ENCODE assay signal across 7 mouse cellular contexts in genomic region chr2:21261370-21262006, GRCm38 (mm10). TPM values are rescaled to one million over a fixed set of nuclear protein-coding genes. Genes with fewer than 3 reads are reported as not detected.
A peak's percentile ranks its signal among the peaks of the same experiment; 100 is the strongest.
DNase-seq lines count a peak whose midpoint lies in the region; ATAC-seq and TF ChIP-seq lines count a peak whose summit lies in the region.

No protein-coding gene starts in this region.

- H3K36me3 ChIP-seq in hindbrain, postnatal 0 days (ENCODE audit: insufficient read depth, low read length), result no peaks in the 10 kb centered on the region

- no peak overlapping the region for H3K4me3 ChIP-seq in hindbrain, postnatal 0 days (ENCODE audit: low read length)

- peak; percentile 72 for ATAC-seq in activated CD4-positive, CD25-positive, alpha-beta regulatory T cell, adult 4 months
- ATAC-seq in hindbrain, postnatal 0 days, result peak; percentile 94
- peak; percentile 97 for ATAC-seq in megakaryocyte, adult 5-6 weeks (ENCODE audit: poor library complexity, severe bottlenecking)

- H3K4me2 ChIP-seq in hindbrain, postnatal 0 days (ENCODE audit: low read depth, low read length), result no peak overlapping the region

- TF ChIP-seq CTCF in hindbrain, postnatal 0 days (IDR thresholded peaks at IDR 0.05; ENCODE audit: low read depth), result peak; percentile 98

- peak; percentile 68 to 78 for DNase-seq in cerebellum, postnatal 25 days
- peak; percentile 19 to 26 for DNase-seq in gastrocnemius, adult 8-10 months (ENCODE audit: low spot score in 2 of 2)
- DNase-seq in hindbrain, postnatal 0 days (ENCODE audit: low spot score), result peak; percentile 92
- peak; percentile 55 to 64 for DNase-seq in left cerebral cortex, adult 18-20 months (ENCODE audit: low spot score in 2 of 2)
- DNase-seq in right cerebral cortex, postnatal 10 days (ENCODE audit: low spot score in 2 of 2), result peak; percentile 74 to 75

- no peak overlapping the region for H3K9ac ChIP-seq in hindbrain, postnatal 0 days (replicated peaks; ENCODE audit: low read length)

- no peaks in the 10 kb centered on the region for H3K9me3 ChIP-seq in hindbrain, postnatal 0 days (ENCODE audit: low read length)

- H3K27ac ChIP-seq in hindbrain, postnatal 0 days, result no peak overlapping the region

- H3K27me3 ChIP-seq in hindbrain, postnatal 0 days (ENCODE audit: insufficient read depth, low read length), result no peaks in the 10 kb centered on the region

- 20% methylated on average over 4 of the region's 4 CpGs for WGBS in hindbrain, postnatal 0 days

- H3K4me1 ChIP-seq in hindbrain, postnatal 0 days (ENCODE audit: insufficient read depth, low read length), result peaks cover 4% of the 10 kb centered on the region; the same call in 1 of the 2 replicates

RNA-seq across cellular contexts. Expression of gene Thnsl1, which starts 56.0 kb away (rescaled TPM):
- 1 to 10 TPM; 3.4 to 6.4 TPM for polyA plus RNA-seq in activated CD4-positive, CD25-positive, alpha-beta regulatory T cell, adult 4 months (2017; shearing (Covaris generic))
- 1 to 10 TPM; 2.9 to 4.4 (median 4.0) TPM for total RNA-seq in gastrocnemius, adult 8-10 months (2022)
- 11.2 and 16.2 TPM in 2 replicates for total RNA-seq in hindbrain, postnatal 0 days (2014; rRNA removed)
- polyA plus RNA-seq in hindbrain, postnatal 0 days (2015; fragmentation: Nextera tagmentation; extraction: Ambion mirVana), result 15.6 and 17.5 TPM in 2 replicates
- total RNA-seq in left cerebral cortex, adult 18-20 months (2021), result 10 to 100 TPM; 19.5 to 22.7 TPM
- 0.71 and 0.91 TPM in 2 replicates for total RNA-seq in megakaryocyte, adult 5-6 weeks (2015)
- 0.89 and 1.8 TPM in 2 replicates for total RNA-seq in megakaryocyte, adult 5-6 weeks (2017)

RNA-seq across cellular contexts. Expression of gene Enkur, which starts 56.3 kb away (rescaled TPM):
- not detected for polyA plus RNA-seq in activated CD4-positive, CD25-positive, alpha-beta regulatory T cell, adult 4 months (2017; shearing (Covaris generic))
- under 1 TPM in 2 of 4 experiments, not detected in 2; 0.25 to 0.56 TPM for total RNA-seq in gastrocnemius, adult 8-10 months (2022)
- 0.68 and 1.8 TPM in 2 replicates for total RNA-seq in hindbrain, postnatal 0 days (2014; rRNA removed)
- polyA plus RNA-seq in hindbrain, postnatal 0 days (2015; fragmentation: Nextera tagmentation; extraction: Ambion mirVana), result 6.4 and 7.5 TPM in 2 replicates
- 1 to 10 TPM; 4.8 to 4.9 TPM for total RNA-seq in left cerebral cortex, adult 18-20 months (2021)
- not detected in 2 replicates for total RNA-seq in megakaryocyte, adult 5-6 weeks (2015)
- total RNA-seq in megakaryocyte, adult 5-6 weeks (2017), result not detected in 2 replicates

Comparison
In these comparisons a context has a peak if more than half of its experiments do, and no peak if none do; other contexts are left out.
1. DNase-seq: peak in every context shown above with its lines; median percentile 92 in hindbrain, postnatal 0 days; 74 in right cerebral cortex, postnatal 10 days; 73 in cerebellum, postnatal 25 days; 60 in left cerebral cortex, adult 18-20 months; 22 in gastrocnemius, adult 8-10 months.